Mouse (Mus musculus) midbrain, postnatal 0 days (tissue): ENCODE data around the gene Kcnab3. TPM values are rescaled to one million over a fixed set of nuclear protein-coding genes. Genes with fewer than 3 reads are reported as not detected.
A peak's percentile ranks its signal among the peaks of the same experiment; 100 is the strongest.
"Not testable (repeated sequence)": the region's sequence is repeated elsewhere in the genome, so short reads cannot be mapped to it uniquely, and the experiment has no call there.

Experiments
- ATAC-seq: fragments of 200-750 bp; cut with Nextera tagmentation; 2 replicates; pipeline ENCODE4 v1.8.0; 2017; ENCODE audit warnings: moderate number of reproducible peaks, mild to moderate bottlenecking, moderate TSS enrichment, moderate library complexity; ENCODE audit not compliant: low FRiP score
- DNase-seq: peaks from one replicate; pipeline ENCODE4 v3.0.0-alpha.2; 2015; ENCODE audit warnings: low spot score
- H3K27ac ChIP-seq: fragments of 300-500 bp; sonication (generic); 2 replicates; pipeline ENCODE4 v1.5.1; 2014; ENCODE audit warnings: low read depth, mild to moderate bottlenecking, low read length, mixed read lengths
- H3K27me3 ChIP-seq: fragments of 300-500 bp; sonication (generic); 2 replicates; pipeline ENCODE4 v1.6.1; 2014; ENCODE audit warnings: low read length, control low read depth, mixed read lengths; ENCODE audit not compliant: insufficient read depth
- H3K36me3 ChIP-seq: fragments of 300-500 bp; sonication (generic); 2 replicates; pipeline ENCODE4 v1.6.1; 2014; ENCODE audit warnings: low read length, control low read depth, mixed read lengths; ENCODE audit not compliant: insufficient read depth
- H3K4me1 ChIP-seq: fragments of 300-500 bp; sonication (generic); 2 replicates; pipeline ENCODE4 v1.6.1; 2014; ENCODE audit warnings: mild to moderate bottlenecking, control low read depth, antibody characterized with exemption, low read length, mixed read lengths; ENCODE audit not compliant: insufficient read depth
- H3K4me2 ChIP-seq: fragments of 300-500 bp; sonication (generic); 2 replicates; pipeline ENCODE4 v1.6.1; 2014; ENCODE audit warnings: low read depth, mild to moderate bottlenecking, low read length, mixed read lengths; ENCODE audit not compliant: poor library complexity, severe bottlenecking
- H3K4me3 ChIP-seq: fragments of 300-500 bp; sonication (generic); 2 replicates; pipeline ENCODE4 v1.5.1; 2014; ENCODE audit warnings: low read depth, mild to moderate bottlenecking, low read length, moderate library complexity
- H3K9ac ChIP-seq: fragments of 300-500 bp; sonication (generic); replicated peaks from 2 replicates; pipeline ENCODE4 v1.6.1; 2014; ENCODE audit warnings: mild to moderate bottlenecking, low read length, moderate library complexity, mixed read lengths; ENCODE audit not compliant: poor library complexity, severe bottlenecking
- H3K9me3 ChIP-seq: fragments of 300-500 bp; sonication (generic); 2 replicates; pipeline ENCODE4 v1.6.1; 2016; ENCODE audit warnings: low read length, control low read depth
- CTCF ChIP-seq: IDR thresholded peaks from 2 replicates; pipeline ENCODE4 v1.5.1; 2016; ENCODE audit warnings: antibody characterized with exemption, mild to moderate bottlenecking
- WGBS: fragments of 180-500 bp; shearing (Covaris S2); extraction: QIAGEN DNeasy Blood & Tissue Kit; methylation state at CpG from one replicate; pipeline ENCODE4 v1.1.7; 2014; 5-methylcytosine and 5-hydroxymethylcytosine counted together
- polyA plus RNA-seq: library from polyadenylated mRNA; unstranded; fragments of >200 nt; fragmentation: Nextera tagmentation; extraction: Ambion mirVana; gene quantifications from 2 replicates; pipeline ENCODE4 v1.2.1, GENCODE M21; 2015
- total RNA-seq: library from RNA; depleted of rRNA; stranded (reverse); fragments of >200 nt; gene quantifications from 2 replicates; pipeline ENCODE4 v1.2.3, GENCODE M21; 2014

The Kcnab3 gene
- total and polyA plus RNA-seq, 2 experiments from 2014 or later = 3.2 to 5.4 TPM

DNA sequence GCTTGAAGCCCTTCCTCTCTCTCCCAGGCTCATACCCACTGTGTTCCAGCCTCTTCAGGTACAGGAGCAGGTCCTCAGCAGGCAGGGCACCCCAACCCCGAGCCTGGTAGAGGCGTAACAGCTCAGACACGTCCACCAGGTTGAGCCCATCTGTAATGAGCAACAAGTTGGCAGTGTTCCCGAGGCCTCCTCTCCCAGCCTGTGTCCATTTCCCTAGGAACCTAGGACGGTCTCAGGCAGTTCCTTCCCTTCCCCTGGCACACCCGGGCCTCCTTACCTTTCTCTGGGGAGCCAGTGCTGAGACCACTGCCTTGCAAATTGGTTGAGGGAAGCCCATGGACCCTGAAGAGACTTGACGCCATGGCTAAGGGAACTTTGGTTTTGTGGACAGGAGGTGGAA is 23.2 kb upstream of the Kcnab3 start:
- DNase-seq (no peak), ATAC-seq (no peak)
- 92% methylated on average over 7 of the region's 7 CpGs for WGBS
- Histone ChIP-seq H3K4me1 (no peaks in the 10 kb centered on the region), H3K9me3 (no peaks in the 10 kb centered on the region), H3K36me3 (peaks cover 59% of the 10 kb centered on the region), H3K4me2 (no peak overlapping the region), H3K27me3 (no peaks in the 10 kb centered on the region), H3K4me3 (no peak overlapping the region), H3K9ac (no peak overlapping the region), H3K27ac (no peak overlapping the region)
- no peak for TF ChIP-seq CTCF

GRCm38 (mm10) chr11:69305291-69305690 is 20.8 kb upstream of the Kcnab3 start:
- DNase-seq = no peak
- no peaks in the 10 kb centered on the region for H3K9me3 ChIP-seq
- H3K4me3 ChIP-seq = no peak overlapping the region
- WGBS = 94% methylated on average over 9 of the region's 9 CpGs
- no peaks in the 10 kb centered on the region for H3K27me3 ChIP-seq
- peaks cover 63% of the 10 kb centered on the region for H3K36me3 ChIP-seq
- ATAC-seq = no peak
- H3K4me2 ChIP-seq = no peak overlapping the region
- no peak overlapping the region for H3K27ac ChIP-seq
- H3K9ac ChIP-seq = no peak overlapping the region
- no peaks in the 10 kb centered on the region for H3K4me1 ChIP-seq
- no peak for TF ChIP-seq CTCF

DNA sequence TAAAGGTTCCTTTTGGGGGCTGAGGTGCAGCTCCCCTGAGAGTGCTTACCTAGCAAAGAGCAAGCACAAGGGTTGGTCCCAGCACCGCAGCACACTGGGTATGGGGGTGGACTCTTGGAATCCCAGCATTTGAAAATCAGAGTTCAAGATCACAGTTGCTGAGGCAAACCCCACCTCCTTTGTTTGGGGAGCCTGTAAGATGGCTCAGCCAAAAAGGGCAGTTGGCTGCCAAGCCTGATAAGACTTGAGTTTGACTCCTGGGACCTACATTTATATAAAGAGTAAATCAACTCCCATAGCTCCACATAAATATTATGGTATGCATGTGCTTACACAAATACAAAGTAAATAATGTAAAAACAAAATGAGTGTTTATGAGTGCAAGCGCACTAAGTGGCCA is 20.0 kb upstream of the Kcnab3 start:
- WGBS = 94% methylated on average over 2 of the region's 2 CpGs
- Histone ChIP-seq H3K9ac (no peak overlapping the region), H3K27ac (no peak overlapping the region), H3K36me3 (peaks cover 65% of the 10 kb centered on the region), H3K4me1 (no peaks in the 10 kb centered on the region), H3K27me3 (no peaks in the 10 kb centered on the region), H3K4me2 (no peak overlapping the region), H3K4me3 (no peak overlapping the region), H3K9me3 (no peaks in the 10 kb centered on the region)
- TF ChIP-seq CTCF = no peak
- no peak for ATAC-seq
- DNase-seq = no peak

DNA sequence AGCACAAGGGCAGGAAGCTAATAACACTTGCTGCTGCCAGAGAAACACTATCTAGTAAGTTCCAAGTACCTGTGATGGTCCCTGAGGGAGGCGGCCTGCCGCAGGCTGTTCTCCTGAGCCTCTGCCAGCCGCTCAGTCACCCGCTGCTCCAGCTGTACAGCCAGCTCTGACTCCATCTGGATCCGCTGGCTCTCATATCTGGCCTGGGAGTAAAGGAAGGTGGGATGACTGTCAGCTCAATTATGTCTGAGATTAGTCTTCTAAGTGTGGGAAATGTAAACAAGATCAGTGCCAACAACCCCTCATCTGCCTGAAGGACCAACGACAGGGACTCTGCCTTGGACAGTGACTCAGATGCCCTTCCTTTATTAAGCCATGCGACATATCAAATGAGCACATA is 14.8 kb upstream of the Kcnab3 start:
- ATAC-seq (no peak), DNase-seq (peak; percentile 64)
- 74% methylated on average over 7 of the region's 7 CpGs for WGBS
- Histone ChIP-seq H3K4me1 (no peaks in the 10 kb centered on the region), H3K4me2 (no peak overlapping the region), H3K27me3 (no peaks in the 10 kb centered on the region), H3K9ac (no peak overlapping the region), H3K4me3 (no peak overlapping the region), H3K36me3 (peaks cover 49% of the 10 kb centered on the region), H3K9me3 (no peaks in the 10 kb centered on the region), H3K27ac (no peak overlapping the region)
- TF ChIP-seq CTCF = no peak

DNA sequence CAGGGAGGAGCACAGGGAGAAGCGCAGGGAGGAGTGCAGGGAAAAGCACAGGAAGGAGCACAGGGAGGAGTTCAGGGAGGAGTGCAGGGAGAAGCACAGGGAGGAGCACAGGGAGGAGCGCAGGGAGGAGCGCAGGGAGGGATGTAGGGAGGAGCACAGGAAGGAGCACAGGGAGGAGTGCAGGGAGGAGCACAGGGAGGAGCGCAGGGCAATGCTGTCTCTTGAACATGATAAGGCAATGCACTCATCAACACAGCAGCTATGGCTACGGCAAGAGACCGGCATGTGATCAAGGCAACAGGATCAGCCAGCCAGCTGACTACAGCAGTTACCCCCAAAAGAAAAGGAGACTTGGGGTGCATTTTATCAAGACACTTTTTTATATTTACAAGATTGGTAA is 9.7 kb upstream of the Kcnab3 start:
- H3K36me3 ChIP-seq = peaks cover 18% of the 10 kb centered on the region
- H3K4me1 ChIP-seq = no peaks in the 10 kb centered on the region
- no peak overlapping the region for H3K9ac ChIP-seq
- no peak for DNase-seq
- H3K27me3 ChIP-seq = no peaks in the 10 kb centered on the region
- H3K9me3 ChIP-seq = no peaks in the 10 kb centered on the region
- no peak overlapping the region for H3K4me2 ChIP-seq
- no peak overlapping the region for H3K4me3 ChIP-seq
- ATAC-seq = no peak
- 99% methylated on average over 6 of the region's 6 CpGs for WGBS
- TF ChIP-seq CTCF = no peak
- no peak overlapping the region for H3K27ac ChIP-seq

GRCm38 (mm10) chr11:69318000-69318399 is 8.1 kb upstream of the Kcnab3 start:
- peaks cover 14% of the 10 kb centered on the region for H3K36me3 ChIP-seq
- H3K9me3 ChIP-seq, H3K4me3 ChIP-seq, H3K9ac ChIP-seq, ATAC-seq, H3K27ac ChIP-seq, DNase-seq, H3K27me3 ChIP-seq, H3K4me2 ChIP-seq: not testable (repeated sequence)
- WGBS = 88% methylated on average over 3 of the region's 3 CpGs
- peaks cover 15% of the 10 kb centered on the region; the same call in 1 of the 2 replicates for H3K4me1 ChIP-seq
